In the genomic region with DNA sequence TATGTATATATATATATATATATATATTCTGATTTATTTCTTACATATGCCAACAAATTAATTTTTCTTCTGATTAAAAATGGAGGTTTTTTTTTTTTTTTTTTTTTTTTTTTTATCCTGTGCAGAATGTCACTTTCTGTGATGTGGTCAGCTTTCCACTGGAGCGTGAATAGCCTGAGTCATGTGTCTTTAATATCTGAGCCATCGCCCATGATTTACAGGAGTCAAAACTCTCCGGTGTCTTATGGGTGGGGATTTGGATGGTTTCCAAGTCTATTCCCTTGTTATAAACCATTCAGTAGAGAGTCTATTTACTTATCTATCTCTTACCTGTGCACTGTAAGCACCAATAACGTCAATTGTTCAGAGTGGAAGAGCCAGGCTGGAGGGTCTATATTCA, we compare ENCODE assay signal across 13 mouse cellular contexts.
"Had no signal": no experiment of that assay in that cellular context is flagged by ENCODE, and none has a peak within 500 bp of the region (broad histone marks: within the 10 kb centered on the region; RNA-seq: fewer than 3 reads in every experiment).

No protein-coding gene starts in this region.

- H3K27ac ChIP-seq: midbrain, embryonic 10.5 days; midbrain, embryonic 12.5 days; midbrain, embryonic 15.5 days; neural tube, embryonic 12.5 days; stomach, embryonic 15.5 days; stomach, postnatal 0 days had no signal

- H3K27me3 ChIP-seq: midbrain, embryonic 12.5 days; midbrain, embryonic 15.5 days; neural tube, embryonic 12.5 days; stomach, embryonic 15.5 days had no signal

- DNase-seq: lung, adult 18-20 months; lung, embryonic 14.5 days; lung, postnatal 10 days; lung, postnatal 4 days; right cerebral cortex, postnatal 14 days; thymus, adult 2 months; thymus, postnatal 25 days had no signal

- H3K4me3 ChIP-seq: midbrain, embryonic 10.5 days; midbrain, embryonic 12.5 days; midbrain, embryonic 15.5 days; neural tube, embryonic 12.5 days; stomach, embryonic 15.5 days had no signal

- ATAC-seq: midbrain, embryonic 15.5 days had no signal

- H3K9ac ChIP-seq: lung, embryonic 14.5 days; midbrain, embryonic 12.5 days; midbrain, embryonic 15.5 days; neural tube, embryonic 12.5 days; stomach, embryonic 15.5 days had no signal

- H3K36me3 ChIP-seq: midbrain, embryonic 15.5 days had no signal

- H3K4me2 ChIP-seq: lung, embryonic 14.5 days; midbrain, embryonic 12.5 days; midbrain, embryonic 15.5 days; neural tube, embryonic 12.5 days; stomach, embryonic 15.5 days had no signal

- H3K4me1 ChIP-seq: midbrain, embryonic 12.5 days; neural tube, embryonic 12.5 days; stomach, embryonic 15.5 days had no signal

- H3K9me3 ChIP-seq: midbrain, embryonic 10.5 days; midbrain, embryonic 12.5 days; midbrain, embryonic 15.5 days; neural tube, embryonic 12.5 days; stomach, embryonic 15.5 days had no signal
